ENCODE assay signal across 8 mouse cellular contexts in genomic region chr10:128804271-128805091, GRCm38 (mm10). TPM values are rescaled to one million over a fixed set of nuclear protein-coding genes. Genes with fewer than 3 reads are reported as not detected.
DNase-seq lines count a peak whose midpoint lies in the region; ATAC-seq lines count a peak whose summit lies in the region.

TSS of gene Tmem198b (minus strand) at chr10:128804370.

- H3K4me3 ChIP-seq in erythroblast, embryonic 14.5 days (replicated peaks), result peak within 1 kb of the TSS; percentile 91
- peak within 1 kb of the TSS; percentile 79 for H3K4me3 ChIP-seq in limb, embryonic 10.5 days
- H3K4me3 ChIP-seq in midbrain, embryonic 12.5 days, result peak within 1 kb of the TSS; percentile 73

- H3K9me3 ChIP-seq in erythroblast, embryonic 14.5 days (ENCODE audit: control insufficient read depth, low read length), result no peaks in the 10 kb centered on the region
- no peaks in the 10 kb centered on the region for H3K9me3 ChIP-seq in limb, embryonic 10.5 days (replicated peaks)
- H3K9me3 ChIP-seq in midbrain, embryonic 12.5 days, result no peaks in the 10 kb centered on the region

- peaks cover 35% of the 10 kb centered on the region for H3K36me3 ChIP-seq in erythroblast, embryonic 14.5 days (ENCODE audit: control insufficient read depth)
- peaks cover 58% of the 10 kb centered on the region for H3K36me3 ChIP-seq in limb, embryonic 10.5 days
- peaks cover 41% of the 10 kb centered on the region for H3K36me3 ChIP-seq in midbrain, embryonic 12.5 days

- WGBS in limb, embryonic 10.5 days, result 0% methylated on average over 27 of the region's 28 CpGs
- under 1% methylated on average over 28 of the region's 28 CpGs for WGBS in midbrain, embryonic 12.5 days

- peak within 1 kb of the TSS; percentile 85 for H3K9ac ChIP-seq in midbrain, embryonic 12.5 days (replicated peaks)

- no peak; the same call in 1 of the 2 replicates for ATAC-seq in erythroblast, adult 5-6 weeks (replicated peaks; ENCODE audit: low FRiP score, poor library complexity, severe bottlenecking)
- ATAC-seq in midbrain, embryonic 12.5 days (ENCODE audit: low FRiP score, low read depth), result peak; percentile 67

- peak within 1 kb of the TSS; percentile 86 for H3K4me2 ChIP-seq in midbrain, embryonic 12.5 days (replicated peaks)

- H3K27ac ChIP-seq in limb, embryonic 10.5 days, result peak within 1 kb of the TSS; percentile 93
- peak within 1 kb of the TSS; percentile 95 for H3K27ac ChIP-seq in midbrain, embryonic 12.5 days (replicated peaks)

- peaks cover 24% of the 10 kb centered on the region for H3K27me3 ChIP-seq in erythroblast, embryonic 14.5 days (ENCODE audit: control insufficient read depth)
- H3K27me3 ChIP-seq in limb, embryonic 10.5 days (ENCODE audit: low read depth, poor library complexity, severe bottlenecking), result no peaks in the 10 kb centered on the region
- no peaks in the 10 kb centered on the region for H3K27me3 ChIP-seq in midbrain, embryonic 12.5 days

- peaks cover 49% of the 10 kb centered on the region for H3K4me1 ChIP-seq in erythroblast, embryonic 14.5 days (ENCODE audit: control insufficient read depth)
- H3K4me1 ChIP-seq in limb, embryonic 10.5 days, result peaks cover 55% of the 10 kb centered on the region
- H3K4me1 ChIP-seq in midbrain, embryonic 12.5 days, result peaks cover 55% of the 10 kb centered on the region

- peak; percentile 70 for DNase-seq in embryo, embryonic 11.5 days (ENCODE audit: low read depth, low spot score)
- DNase-seq in heart, adult 11 months, result peak; percentile 98
- DNase-seq in kidney, adult 11 months, result peak; percentile 63
- peak; percentile 83 for DNase-seq in limb, embryonic 10.5 days (ENCODE audit: low spot score)
- DNase-seq in spleen, adult 18-20 months, result peak; percentile 52 to 60

RNA-seq across cellular contexts. Expression of gene Tmem198b, which starts in this region (rescaled TPM):
- polyA plus RNA-seq in erythroblast, embryonic 14.5 days (2012), result 0.07 and 0.09 TPM in 2 replicates
- 0.19 and 1.7 TPM in 2 replicates for total RNA-seq in erythroblast, adult 5-6 weeks (2015; ENCODE audit: low replicate concordance)
- 0.42 and 3.7 TPM in 2 replicates for total RNA-seq in erythroblast, adult 5-6 weeks (2017; ENCODE audit: low replicate concordance)
- 14.8 and 19.8 TPM in 2 replicates for polyA plus RNA-seq in limb, embryonic 10.5 days (2016; fragmentation: Nextera tagmentation; extraction: Ambion mirVana)
- 21.4 and 24.0 TPM in 2 replicates for polyA plus RNA-seq in midbrain, embryonic 12.5 days (2016; fragmentation: Nextera tagmentation; extraction: Ambion mirVana)

Comparison
In these comparisons a context has a peak if more than half of its experiments do, and no peak if none do; other contexts are left out.
1. RNA of gene Tmem198b (polyA plus RNA-seq): 21.4 to 24.0 TPM in midbrain, embryonic 12.5 days and 14.8 to 19.8 TPM in limb, embryonic 10.5 days; 0.07 to 0.09 TPM in erythroblast, embryonic 14.5 days; every median in the first group is over 10 times any median in the second.
2. Peak in every context shown above with its lines, with median percentiles within 50 percentile points of each other: H3K4me3 ChIP-seq and DNase-seq.